Mouse (Mus musculus): ENCODE data around the gene Vwa3a. TPM values are rescaled to one million over a fixed set of nuclear protein-coding genes. Genes with fewer than 3 reads are reported as not detected.
A peak's percentile ranks its signal among the peaks of the same experiment; 100 is the strongest.

Gene Vwa3a
- polyA plus RNA-seq, 1 experiment from 2014 or later, result 1.1 TPM

GRCm38 (mm10) chr7:120836361-120836760 lies 97.2 kb downstream of the Vwa3a start:
- Histone ChIP-seq H3K4me2 (peak overlapping the region; percentile 65), H3K4me1 (replicated peaks) (peaks cover 12% of the 10 kb centered on the region), H3K4me3 (peak overlapping the region; percentile 68), H3K27ac (no peak overlapping the region), H3K9me3 (replicated peaks) (no peaks in the 10 kb centered on the region), H3K9ac (peak overlapping the region; percentile 63; the same call in 1 of the 2 replicates), H3K36me3 (no peaks in the 10 kb centered on the region), H3K27me3 (peaks cover 5% of the 10 kb centered on the region; the same call in 1 of the 2 replicates)
- no peak for ATAC-seq (replicated peaks; ENCODE audit: insufficient number of reproducible peaks, insufficient read depth, low FRiP score, low read depth)
- 8% methylated on average over 12 of the region's 12 CpGs for WGBS

GRCm38 (mm10) chr7:120838436-120839160 lies 99.5 kb downstream of the Vwa3a start:
- Histone ChIP-seq H3K4me3 (no peak overlapping the region), H3K27me3 (no peaks in the 10 kb centered on the region), H3K27ac (no peak overlapping the region), H3K4me2 (no peak overlapping the region), H3K4me1 (replicated peaks) (peaks cover 10% of the 10 kb centered on the region), H3K9ac (no peak overlapping the region), H3K36me3 (no peaks in the 10 kb centered on the region), H3K9me3 (replicated peaks) (no peaks in the 10 kb centered on the region)
- ATAC-seq (replicated peaks; ENCODE audit: insufficient number of reproducible peaks, insufficient read depth, low FRiP score, low read depth), result no peak
- WGBS, result 56% methylated on average over 5 of the region's 5 CpGs

DNA sequence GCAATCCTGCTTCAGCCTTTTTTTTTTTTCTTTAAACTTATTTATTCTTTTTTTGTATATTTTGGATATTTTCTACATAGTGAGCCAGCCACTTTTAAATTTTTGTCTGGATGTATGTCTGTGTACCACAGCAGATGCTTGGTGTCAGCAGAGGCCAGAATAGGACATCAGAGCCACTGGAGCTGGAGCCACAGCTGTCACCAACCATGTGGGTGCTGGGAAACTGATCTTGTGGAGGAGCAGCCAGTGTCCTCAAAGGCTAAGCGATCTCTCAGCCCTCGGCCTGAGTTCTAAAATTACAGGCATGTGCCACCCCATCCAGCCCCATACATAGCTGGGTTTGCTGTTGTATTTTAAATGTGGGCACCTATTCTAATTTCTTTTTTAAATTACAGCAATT lies 100.7 kb downstream of the Vwa3a start:
- H3K27me3 ChIP-seq, result no peaks in the 10 kb centered on the region
- H3K9me3 ChIP-seq (replicated peaks), result no peaks in the 10 kb centered on the region
- H3K4me3 ChIP-seq, result no peak overlapping the region
- no peak overlapping the region for H3K27ac ChIP-seq
- H3K4me2 ChIP-seq, result no peak overlapping the region
- H3K9ac ChIP-seq, result no peak overlapping the region
- no peak for ATAC-seq (replicated peaks; ENCODE audit: insufficient number of reproducible peaks, insufficient read depth, low FRiP score, low read depth)
- peaks cover 15% of the 10 kb centered on the region for H3K4me1 ChIP-seq (replicated peaks)
- no peaks in the 10 kb centered on the region for H3K36me3 ChIP-seq
- WGBS, result 66% methylated on average over 2 of the region's 2 CpGs

- ATAC-seq (replicated peaks; ENCODE audit: insufficient number of reproducible peaks, insufficient read depth, low FRiP score, low read depth), result peak; percentile 94
- H3K9me3 ChIP-seq (replicated peaks), result no peaks in the 10 kb centered on the region
- peak within 1 kb of the TSS; percentile 87 for H3K4me2 ChIP-seq
- peaks cover 17% of the 10 kb centered on the region for H3K4me1 ChIP-seq (replicated peaks)
- peak within 1 kb of the TSS; percentile 88 for H3K9ac ChIP-seq
- WGBS, result 3% methylated on average over 35 of the region's 35 CpGs
- H3K27me3 ChIP-seq, result no peaks in the 10 kb centered on the region
- peak within 1 kb of the TSS; percentile 97 for H3K27ac ChIP-seq
- peak within 1 kb of the TSS; percentile 78 for H3K4me3 ChIP-seq
- no peaks in the 10 kb centered on the region for H3K36me3 ChIP-seq
Observed at GRCm38 (mm10) chr7:120842345-120843036, 103.4 kb downstream of the Vwa3a start, which contains the start of gene Eef2k. Gene Eef2k, plus strand, starts transcription at chr7:120842831.

- under 1% methylated on average over 40 of the region's 40 CpGs for WGBS
Observed at GRCm38 (mm10) chr7:120843037-120843621, 104.0 kb downstream of the Vwa3a start.

GRCm38 (mm10) chr7:120843852-120844435 lies 104.8 kb downstream of the Vwa3a start:
- Histone ChIP-seq H3K4me2 (peak overlapping the region; percentile 87), H3K27ac (peak overlapping the region; percentile 97), H3K4me3 (peak overlapping the region; percentile 78), H3K27me3 (no peaks in the 10 kb centered on the region), H3K4me1 (replicated peaks) (peaks cover 18% of the 10 kb centered on the region), H3K36me3 (no peaks in the 10 kb centered on the region), H3K9me3 (replicated peaks) (no peaks in the 10 kb centered on the region), H3K9ac (peak overlapping the region; percentile 88)
- no peak for ATAC-seq (replicated peaks; ENCODE audit: insufficient number of reproducible peaks, insufficient read depth, low FRiP score, low read depth)
- WGBS, result 7% methylated on average over 16 of the region's 16 CpGs

More at GRCm38 (mm10) chr7:120843037-120843621, 104.0 kb downstream of the Vwa3a start:
- peak overlapping the region; percentile 78 for H3K4me3 ChIP-seq
- H3K36me3 ChIP-seq, result no peaks in the 10 kb centered on the region
- no peaks in the 10 kb centered on the region for H3K9me3 ChIP-seq (replicated peaks)
- H3K4me2 ChIP-seq, result peak overlapping the region; percentile 87
- peak overlapping the region; percentile 88 for H3K9ac ChIP-seq
- no peaks in the 10 kb centered on the region for H3K27me3 ChIP-seq
- peaks cover 17% of the 10 kb centered on the region for H3K4me1 ChIP-seq (replicated peaks)
- peak overlapping the region; percentile 97 for H3K27ac ChIP-seq
- peak; percentile 81 for ATAC-seq (replicated peaks; ENCODE audit: insufficient number of reproducible peaks, insufficient read depth, low FRiP score, low read depth)

- WGBS, result 51% methylated on average over 9 of the region's 9 CpGs
- peak overlapping the region; percentile 78 for H3K4me3 ChIP-seq
- no peaks in the 10 kb centered on the region for H3K27me3 ChIP-seq
- H3K27ac ChIP-seq, result no peak overlapping the region
- no peaks in the 10 kb centered on the region for H3K9me3 ChIP-seq (replicated peaks)
- H3K4me1 ChIP-seq (replicated peaks), result peaks cover 20% of the 10 kb centered on the region
- ATAC-seq (replicated peaks; ENCODE audit: insufficient number of reproducible peaks, insufficient read depth, low FRiP score, low read depth), result no peak
- H3K36me3 ChIP-seq, result no peaks in the 10 kb centered on the region
- peak overlapping the region; percentile 87 for H3K4me2 ChIP-seq
- H3K9ac ChIP-seq, result peak overlapping the region; percentile 88
Observed at GRCm38 (mm10) chr7:120844689-120845088, 105.6 kb downstream of the Vwa3a start.

DNA sequence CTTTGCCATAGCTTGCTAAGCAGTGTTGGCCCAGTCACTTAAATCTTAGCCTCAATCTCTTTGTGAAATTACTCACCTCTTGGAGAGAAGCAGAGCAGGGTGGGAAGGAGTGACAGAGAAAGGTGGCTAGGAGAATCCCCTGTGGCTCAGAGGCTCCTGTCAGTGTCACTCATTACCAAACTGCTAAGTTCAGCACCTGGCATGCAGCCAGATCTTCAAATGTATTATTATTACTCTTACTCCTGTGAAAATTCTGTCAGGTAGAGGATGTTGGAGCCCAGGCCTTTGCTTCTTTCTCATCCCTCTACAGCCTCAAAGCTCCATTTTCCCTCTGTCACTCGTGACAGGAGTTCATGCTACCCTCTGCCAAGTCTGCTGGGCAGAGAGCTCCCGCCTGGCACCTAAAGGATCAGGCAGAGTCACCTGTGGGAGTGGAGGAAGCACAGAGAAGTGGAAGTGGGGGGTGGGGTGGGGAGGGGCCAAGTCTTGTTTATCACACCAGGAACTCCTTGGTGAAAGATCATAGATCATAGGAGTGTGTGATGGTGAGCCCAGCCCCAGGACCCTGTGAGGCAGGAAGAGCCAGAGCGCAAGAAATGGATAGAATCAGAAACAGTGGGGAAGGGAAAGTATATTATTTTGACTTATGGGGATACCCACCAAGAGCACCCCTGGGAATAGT lies 109.9 kb downstream of the Vwa3a start:
- no peak overlapping the region for H3K9ac ChIP-seq
- H3K27me3 ChIP-seq, result no peaks in the 10 kb centered on the region
- no peak overlapping the region for H3K4me2 ChIP-seq
- no peak overlapping the region for H3K4me3 ChIP-seq
- H3K27ac ChIP-seq, result no peak overlapping the region
- peaks cover 51% of the 10 kb centered on the region for H3K4me1 ChIP-seq (replicated peaks)
- H3K9me3 ChIP-seq (replicated peaks), result no peaks in the 10 kb centered on the region
- WGBS, result 84% methylated on average over 3 of the region's 3 CpGs
- ATAC-seq (replicated peaks; ENCODE audit: insufficient number of reproducible peaks, insufficient read depth, low FRiP score, low read depth), result no peak
- no peaks in the 10 kb centered on the region for H3K36me3 ChIP-seq

DNA sequence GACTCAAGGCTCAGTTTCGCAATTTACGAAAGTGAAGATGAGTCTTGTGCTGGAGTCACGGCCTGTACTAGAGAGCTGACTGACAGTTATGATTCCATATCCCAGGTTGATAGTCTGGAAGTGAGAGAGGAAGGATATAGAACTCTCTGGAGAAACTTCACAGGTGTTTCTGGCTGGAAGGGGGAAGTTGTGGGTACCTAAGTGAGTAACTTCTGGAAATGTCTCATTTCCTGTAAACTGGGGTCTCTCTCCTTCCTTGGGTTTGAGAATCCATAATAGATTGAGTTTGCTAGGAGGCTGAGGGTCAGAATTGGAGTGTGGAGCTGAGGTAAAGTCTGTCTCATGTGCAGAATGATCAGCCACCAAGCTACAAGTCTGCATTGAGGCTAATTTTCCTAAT lies 111.0 kb downstream of the Vwa3a start:
- Histone ChIP-seq H3K27ac (no peak overlapping the region), H3K27me3 (no peaks in the 10 kb centered on the region)
- WGBS, result 85% methylated on average over 3 of the region's 3 CpGs

More for the DNA sequence above, 111.0 kb downstream of the Vwa3a start:
- no peaks in the 10 kb centered on the region for H3K9me3 ChIP-seq (replicated peaks)
- H3K9ac ChIP-seq, result no peak overlapping the region
- no peak overlapping the region for H3K4me3 ChIP-seq
- H3K36me3 ChIP-seq, result no peaks in the 10 kb centered on the region
- H3K4me2 ChIP-seq, result no peak overlapping the region
- no peak for ATAC-seq (replicated peaks; ENCODE audit: insufficient number of reproducible peaks, insufficient read depth, low FRiP score, low read depth)
- H3K4me1 ChIP-seq (replicated peaks), result peaks cover 47% of the 10 kb centered on the region
